Mouse (Mus musculus): ENCODE measurements around the gene Opn4.

- TF ChIP-seq TAL1 (IDR thresholded peaks at IDR 0.05; ENCODE audit: low read length) (no peak), POLR2A (IDR thresholded peaks at IDR 0.05; ENCODE audit: control insufficient read depth in 1 of 2, insufficient read depth in 1 of 2, low read depth in 1 of 2, low read length in 2 of 2, poor library complexity in 1 of 2) (no peak), CHD2 (IDR thresholded peaks at IDR 0.05; ENCODE audit: low read length) (no peak), POLR2AphosphoS5 (IDR thresholded peaks at IDR 0.05; ENCODE audit: borderline replicate concordance, low read depth, low read length) (no peak), CTCF (IDR thresholded peaks at IDR 0.05 in 2 of 3, conservative IDR thresholded peaks at IDR 0.05 in 1 of 3; ENCODE audit: control insufficient read depth in 1 of 3, insufficient read depth in 1 of 3, low read depth in 2 of 3, low read length in 3 of 3, poor library complexity in 1 of 3, severe bottlenecking in 1 of 3) (no peak), ZNF384 (IDR thresholded peaks at IDR 0.05; ENCODE audit: low read depth, low read length) (no peak), ETS1 (IDR thresholded peaks at IDR 0.05; ENCODE audit: low read depth, low read length) (no peak), MXI1 (IDR thresholded peaks at IDR 0.05; ENCODE audit: low read depth, low read length) (no peak), UBTF (IDR thresholded peaks at IDR 0.05; ENCODE audit: borderline replicate concordance, insufficient read depth, low read depth, low read length) (no peak), MAX (IDR thresholded peaks at IDR 0.05; ENCODE audit: low read length) (no peak), EP300 (IDR thresholded peaks at IDR 0.05; ENCODE audit: low read depth in 1 of 2, low read length in 2 of 2) (no peak), POLR2AphosphoS2 (IDR thresholded peaks at IDR 0.05; ENCODE audit: low read length) (no peak), MAFK (IDR thresholded peaks at IDR 0.05; ENCODE audit: borderline replicate concordance, low read depth, low read length) (no peak), E2F4 (IDR thresholded peaks at IDR 0.05; ENCODE audit: borderline replicate concordance, low read depth, low read length) (no peak)
Measured at GRCm38 (mm10) chr14:34635192-34635591, 35.2 kb upstream of the Opn4 start.

Measured in MEL (cell line).